Mouse (Mus musculus) kidney, embryonic 16.5 days (tissue): ENCODE results near the gene Igf2r. TPM values are rescaled to one million over a fixed set of nuclear protein-coding genes. Genes with fewer than 3 reads are reported as not detected.
"Not testable (repeated sequence)": the region's sequence is repeated elsewhere in the genome, so short reads cannot be mapped to it uniquely, and the experiment has no call there.

Experiments used
- ATAC-seq: fragments of 200-750 bp; cut with Nextera tagmentation; 2 replicates; pipeline ENCODE4 v1.8.0; 2017; ENCODE audit warnings: moderate TSS enrichment; ENCODE audit not compliant: low FRiP score, low TSS enrichment
- H3K27ac ChIP-seq: fragments of 300-500 bp; sonication (generic); 2 replicates; pipeline ENCODE4 v1.5.1; 2014; ENCODE audit warnings: low read length
- H3K27me3 ChIP-seq: fragments of 300-500 bp; sonication (generic); 2 replicates; pipeline ENCODE4 v1.6.1; 2014; ENCODE audit warnings: low read length, control low read depth, mixed read lengths; ENCODE audit not compliant: insufficient read depth
- H3K36me3 ChIP-seq: fragments of 300-500 bp; sonication (generic); 2 replicates; pipeline ENCODE4 v1.6.1; 2014; ENCODE audit warnings: low read length, control low read depth, mixed read lengths; ENCODE audit not compliant: insufficient read depth
- H3K4me1 ChIP-seq: fragments of 300-500 bp; sonication (generic); 2 replicates; pipeline ENCODE4 v1.6.1; 2014; ENCODE audit warnings: low read length, control low read depth, mixed read lengths; ENCODE audit not compliant: insufficient read depth
- H3K4me2 ChIP-seq: fragments of 300-500 bp; sonication (generic); replicated peaks from 2 replicates; pipeline ENCODE4 v1.6.1; 2014; ENCODE audit warnings: low read depth, low read length
- H3K4me3 ChIP-seq: fragments of 300-500 bp; sonication (generic); 2 replicates; pipeline ENCODE4 v1.5.1; 2014; ENCODE audit warnings: mild to moderate bottlenecking, low read length
- H3K9ac ChIP-seq: fragments of 300-500 bp; sonication (generic); replicated peaks from 2 replicates; pipeline ENCODE4 v1.6.1; 2014; ENCODE audit warnings: low read length
- H3K9me3 ChIP-seq: fragments of 300-500 bp; sonication (generic); 2 replicates; pipeline ENCODE4 v1.6.1; 2016; ENCODE audit warnings: low read length, control low read depth
- WGBS: fragments of 180-500 bp; shearing (Covaris S2); extraction: QIAGEN DNeasy Blood & Tissue Kit; methylation state at CpG from one replicate; pipeline ENCODE4 v1.1.7; 2014; 5-methylcytosine and 5-hydroxymethylcytosine counted together
- polyA plus RNA-seq: library from polyadenylated mRNA; unstranded; fragments of >200 nt; fragmentation: Nextera tagmentation; extraction: Ambion mirVana; gene quantifications from 2 replicates; pipeline ENCODE4 v1.2.1, GENCODE M21; 2015

The Igf2r gene
- polyA plus RNA-seq, 1 experiment from 2014 or later, result 32.1 TPM

DNA sequence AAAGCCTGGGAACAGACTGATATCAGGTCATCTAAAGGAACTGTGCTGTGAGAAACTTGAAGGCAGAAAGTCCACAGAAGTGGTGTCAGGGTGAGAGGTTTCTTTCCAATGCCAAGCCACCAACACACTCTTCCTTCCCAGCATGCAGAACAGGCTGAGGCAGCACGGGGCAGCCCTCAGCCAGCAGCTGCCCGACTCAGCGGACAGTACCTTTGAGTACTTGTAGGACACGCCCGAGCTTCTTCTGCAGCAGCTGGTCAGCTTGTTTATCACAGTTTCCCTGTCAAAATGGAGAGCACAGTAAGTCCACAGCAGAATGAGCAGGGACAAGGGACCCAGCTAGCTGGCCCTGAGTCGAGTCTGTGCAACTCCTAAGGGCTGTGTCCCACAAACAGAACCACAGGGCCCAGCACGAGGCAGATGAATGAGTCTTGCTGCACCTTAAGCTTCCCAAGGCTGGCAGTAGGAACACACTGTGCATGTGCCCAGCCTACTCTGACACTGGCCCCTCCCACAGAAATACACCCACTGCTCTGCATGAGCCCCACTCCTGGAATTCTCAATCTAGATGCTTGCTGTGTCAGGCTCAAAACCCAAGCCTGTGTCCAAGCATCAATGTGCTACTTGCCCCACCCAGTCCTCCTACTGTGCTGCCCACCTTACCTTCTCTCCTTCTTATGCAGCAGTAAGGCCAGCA lies 84.4 kb downstream of the Igf2r start:
- Histone ChIP-seq H3K9ac (no peak overlapping the region), H3K36me3 (peaks cover 71% of the 10 kb centered on the region), H3K4me1 (no peaks in the 10 kb centered on the region), H3K4me2 (no peak overlapping the region), H3K4me3 (no peak overlapping the region), H3K27me3 (no peaks in the 10 kb centered on the region), H3K27ac (no peak overlapping the region), H3K9me3 (no peaks in the 10 kb centered on the region)
- WGBS, result 89% methylated on average over 7 of the region's 7 CpGs
- no peak for ATAC-seq

DNA sequence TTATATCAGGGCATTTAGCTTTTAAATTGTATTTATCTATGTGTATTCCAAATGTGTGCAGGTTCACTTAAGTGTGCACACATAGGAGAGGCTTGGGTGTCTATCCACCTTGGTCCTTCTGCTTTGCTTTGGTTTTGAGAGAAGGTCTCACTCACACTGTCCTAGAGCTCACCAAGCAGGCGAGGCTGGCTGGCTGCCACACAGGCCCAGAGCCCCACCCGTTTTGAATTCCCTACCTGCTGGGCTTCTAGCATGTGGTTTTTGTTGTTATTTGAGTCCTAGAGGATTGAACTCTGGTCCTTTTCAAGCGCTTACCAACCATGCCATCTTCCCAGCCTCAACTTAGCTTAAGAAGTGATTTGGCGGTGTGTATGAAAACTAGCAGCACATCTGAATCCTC lies 85.1 kb downstream of the Igf2r start:
- Histone ChIP-seq H3K27ac (no peak overlapping the region), H3K4me2 (no peak overlapping the region), H3K9ac (no peak overlapping the region), H3K27me3 (no peaks in the 10 kb centered on the region), H3K36me3 (peaks cover 64% of the 10 kb centered on the region), H3K4me1 (no peaks in the 10 kb centered on the region), H3K9me3 (peaks cover 6% of the 10 kb centered on the region; the same call in 1 of the 2 replicates), H3K4me3 (no peak overlapping the region)
- no peak for ATAC-seq
- 69% methylated on average over 4 of the region's 4 CpGs for WGBS

DNA sequence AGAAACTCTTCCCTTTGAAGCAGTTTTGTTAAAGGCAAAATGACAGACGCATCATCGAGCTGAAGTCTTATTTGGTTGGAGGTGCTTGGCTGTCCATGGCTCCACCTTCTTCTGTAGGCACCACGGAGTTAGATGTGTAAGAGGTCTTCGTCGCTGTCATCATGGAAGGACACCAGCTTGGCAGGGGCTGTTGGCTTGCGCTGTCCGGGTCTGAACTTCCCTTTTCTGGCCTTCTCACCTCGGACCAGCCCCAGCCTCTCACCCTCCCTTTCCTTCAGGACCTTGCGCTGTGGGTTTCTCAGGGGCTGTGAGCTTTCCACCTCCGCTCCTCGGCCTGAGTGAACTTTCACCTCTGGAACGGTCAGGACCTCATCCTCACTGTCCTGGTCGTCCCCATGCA lies 85.9 kb downstream of the Igf2r start:
- Histone ChIP-seq H3K36me3 (peaks cover 57% of the 10 kb centered on the region), H3K4me1 (no peaks in the 10 kb centered on the region), H3K27ac (no peak overlapping the region), H3K4me3 (no peak overlapping the region), H3K4me2 (no peak overlapping the region), H3K9me3 (peaks cover 8% of the 10 kb centered on the region; the same call in 1 of the 2 replicates), H3K9ac (no peak overlapping the region), H3K27me3 (no peaks in the 10 kb centered on the region)
- WGBS, result 92% methylated on average over 13 of the region's 13 CpGs
- ATAC-seq, result no peak

DNA sequence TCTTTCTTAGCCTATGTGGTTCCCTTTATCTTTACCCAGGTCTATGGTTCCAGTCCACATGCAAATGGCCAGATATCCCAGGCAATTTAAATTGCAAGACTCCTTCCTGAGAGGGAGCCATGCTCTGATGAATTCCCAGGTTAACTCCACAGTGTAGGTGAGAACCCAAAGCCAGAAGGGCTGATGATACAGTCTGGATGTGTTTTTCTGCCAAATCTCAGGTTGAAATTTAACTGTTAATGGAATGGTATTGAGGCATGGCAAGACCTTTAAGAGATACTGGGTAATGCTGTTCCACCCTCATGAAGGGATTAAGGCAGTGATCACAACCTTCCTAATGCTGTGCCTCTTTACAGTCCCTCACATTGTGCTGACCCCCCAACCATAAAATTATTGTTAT lies 91.2 kb downstream of the Igf2r start:
- ATAC-seq, result no peak
- H3K27me3 ChIP-seq, result no peaks in the 10 kb centered on the region
- no peak overlapping the region for H3K4me3 ChIP-seq
- H3K4me1 ChIP-seq, result no peaks in the 10 kb centered on the region
- H3K27ac ChIP-seq, result no peak overlapping the region
- H3K4me2 ChIP-seq, result no peak overlapping the region
- H3K9me3 ChIP-seq, result peaks cover 8% of the 10 kb centered on the region; the same call in 1 of the 2 replicates
- peaks cover 14% of the 10 kb centered on the region for H3K36me3 ChIP-seq
- no peak overlapping the region for H3K9ac ChIP-seq

DNA sequence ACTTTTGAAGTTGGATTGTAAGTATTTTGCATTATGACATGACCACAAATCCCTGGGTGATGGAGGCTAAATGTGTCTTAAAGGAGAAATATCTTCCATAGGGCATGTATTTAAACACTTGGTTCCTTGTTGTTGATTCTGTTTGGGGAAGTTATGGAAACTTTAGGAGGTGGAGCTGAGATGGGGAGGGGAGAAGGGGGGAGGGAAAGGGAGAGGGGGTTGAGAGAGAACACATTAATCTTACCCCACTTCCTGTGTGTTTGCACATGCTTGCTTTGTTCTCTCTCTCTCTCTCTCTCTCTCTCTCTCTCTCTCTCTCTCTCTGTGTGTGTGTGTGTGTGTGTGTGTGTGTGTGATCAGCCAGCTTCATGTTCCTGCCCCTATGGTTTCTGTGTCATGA lies 92.3 kb downstream of the Igf2r start:
- Histone ChIP-seq H3K9me3 (peaks cover 8% of the 10 kb centered on the region; the same call in 1 of the 2 replicates), H3K4me3 (no peak overlapping the region), H3K9ac (no peak overlapping the region), H3K4me1 (no peaks in the 10 kb centered on the region), H3K4me2 (no peak overlapping the region), H3K27me3 (no peaks in the 10 kb centered on the region), H3K36me3 (peaks cover 8% of the 10 kb centered on the region), H3K27ac (no peak overlapping the region)
- ATAC-seq, result no peak

DNA sequence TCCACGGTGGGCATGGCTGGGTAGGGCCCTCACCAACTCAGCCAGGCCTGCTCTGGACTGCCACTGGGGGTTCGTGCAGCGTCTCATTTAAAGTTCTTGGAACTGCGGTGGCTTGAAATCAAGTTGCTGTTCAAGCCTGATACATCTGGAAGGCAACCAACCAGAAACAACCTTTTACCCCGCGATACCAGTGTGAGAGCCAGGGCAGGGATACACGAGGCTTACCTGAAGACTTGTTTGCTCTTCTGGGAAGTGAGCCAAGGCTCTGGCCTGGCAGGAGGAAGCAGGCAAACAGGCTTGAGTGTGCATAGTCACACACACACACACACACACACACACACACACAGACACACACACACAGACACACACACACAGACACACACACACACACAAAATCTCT lies 93.8 kb downstream of the Igf2r start, which contains the start of gene Slc22a1:
TSS of gene Slc22a1 (minus strand) at position 184 of the 400 bp plus-strand sequence.
- no peak within 1 kb of the TSS for H3K9ac ChIP-seq
- no peak within 1 kb of the TSS; the same call in 1 of the 2 replicates for H3K4me2 ChIP-seq
- H3K36me3 ChIP-seq, result peaks cover 4% of the 10 kb centered on the region; the same call in 1 of the 2 replicates
- H3K4me1 ChIP-seq, result no peaks in the 10 kb centered on the region
- peak within 1 kb of the TSS; percentile 35 for H3K27ac ChIP-seq
- H3K4me3 ChIP-seq, result no peak within 1 kb of the TSS
- WGBS, result 63% methylated on average over 7 of the region's 7 CpGs
- no peaks in the 10 kb centered on the region for H3K27me3 ChIP-seq
- peaks cover 8% of the 10 kb centered on the region; the same call in 1 of the 2 replicates for H3K9me3 ChIP-seq
- no peak for ATAC-seq

DNA sequence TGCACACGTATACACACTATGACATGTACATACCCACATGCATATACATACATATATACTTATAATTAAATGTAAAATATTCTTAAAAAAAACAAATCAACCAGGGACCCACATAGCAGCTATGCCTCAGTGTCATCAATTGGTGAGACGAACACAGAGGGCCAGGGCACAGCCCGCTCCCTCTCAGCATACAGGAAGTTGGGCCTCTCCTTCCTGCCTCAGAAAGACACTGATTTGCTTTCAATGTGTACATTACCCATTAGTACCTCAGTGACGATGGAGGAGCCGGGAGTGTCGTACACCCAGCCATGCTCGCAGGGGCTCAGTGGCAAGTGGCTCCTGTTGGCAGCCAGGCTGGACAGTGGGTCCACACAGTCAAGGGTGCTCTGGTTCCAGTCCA lies 94.5 kb downstream of the Igf2r start:
- WGBS, result 77% methylated on average over 7 of the region's 7 CpGs
- H3K27ac ChIP-seq, H3K9me3 ChIP-seq, H3K9ac ChIP-seq, H3K4me2 ChIP-seq, H3K4me3 ChIP-seq, ATAC-seq, H3K4me1 ChIP-seq, H3K36me3 ChIP-seq, H3K27me3 ChIP-seq: not testable (repeated sequence)

DNA sequence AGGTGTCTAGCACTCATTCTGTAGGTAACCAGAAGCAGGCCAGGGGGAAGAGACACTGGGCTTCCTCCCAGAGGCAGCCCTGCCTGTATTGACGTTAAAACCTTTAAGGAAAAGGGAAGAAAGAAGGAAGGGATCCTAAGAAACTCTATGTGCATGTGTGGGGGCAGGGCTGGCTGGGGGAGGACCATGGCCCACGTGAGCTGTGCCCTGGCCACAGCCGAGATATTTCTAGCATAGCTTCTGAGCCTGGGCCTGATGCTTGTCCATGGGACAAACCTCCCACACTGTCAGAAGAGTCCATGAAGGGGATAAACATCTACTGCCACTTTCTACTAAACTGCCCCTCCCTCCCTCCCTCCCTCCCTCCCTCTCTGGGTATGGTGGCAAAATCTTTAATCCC lies 95.6 kb downstream of the Igf2r start:
- no peak overlapping the region for H3K27ac ChIP-seq
- H3K4me2 ChIP-seq, result no peak overlapping the region
- no peak overlapping the region for H3K9ac ChIP-seq
- peaks cover 11% of the 10 kb centered on the region for H3K4me1 ChIP-seq
- H3K4me3 ChIP-seq, result no peak overlapping the region
- no peaks in the 10 kb centered on the region for H3K36me3 ChIP-seq
- no peak for ATAC-seq
- H3K9me3 ChIP-seq, result no peaks in the 10 kb centered on the region
- WGBS, result 45% methylated on average over 3 of the region's 3 CpGs
- no peaks in the 10 kb centered on the region for H3K27me3 ChIP-seq

DNA sequence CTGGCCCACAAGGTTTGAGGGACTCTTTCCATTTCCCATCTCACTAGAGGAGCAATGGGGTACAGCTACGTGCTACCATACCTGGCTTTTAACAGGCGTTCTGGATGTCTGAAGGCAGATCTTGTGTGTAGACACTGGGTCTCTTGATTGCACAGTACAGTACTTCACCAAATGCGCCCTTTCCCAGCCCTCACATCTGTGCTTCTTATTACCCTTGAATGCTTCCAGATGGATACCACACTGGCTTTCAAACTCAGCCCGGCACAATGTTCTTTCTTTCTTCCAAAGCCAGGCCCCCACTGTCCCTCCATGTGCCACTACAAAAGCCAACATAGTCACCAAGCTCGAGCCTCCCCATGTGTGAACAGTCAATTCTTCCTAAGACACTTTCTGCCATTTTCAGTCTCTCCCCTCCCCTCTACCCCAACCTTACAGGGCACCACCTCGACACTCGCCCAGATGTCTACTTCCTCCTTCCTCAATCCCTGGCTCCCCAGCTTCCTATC lies 97.1 kb downstream of the Igf2r start:
- H3K4me3 ChIP-seq, result no peak overlapping the region
- 74% methylated on average over 7 of the region's 7 CpGs for WGBS
- H3K27me3 ChIP-seq, result no peaks in the 10 kb centered on the region
- no peak overlapping the region for H3K4me2 ChIP-seq
- H3K4me1 ChIP-seq, result peaks cover 17% of the 10 kb centered on the region
- no peak overlapping the region for H3K9ac ChIP-seq
- H3K36me3 ChIP-seq, result no peaks in the 10 kb centered on the region
- H3K27ac ChIP-seq, result no peak overlapping the region
- no peaks in the 10 kb centered on the region for H3K9me3 ChIP-seq
- ATAC-seq, result no peak

DNA sequence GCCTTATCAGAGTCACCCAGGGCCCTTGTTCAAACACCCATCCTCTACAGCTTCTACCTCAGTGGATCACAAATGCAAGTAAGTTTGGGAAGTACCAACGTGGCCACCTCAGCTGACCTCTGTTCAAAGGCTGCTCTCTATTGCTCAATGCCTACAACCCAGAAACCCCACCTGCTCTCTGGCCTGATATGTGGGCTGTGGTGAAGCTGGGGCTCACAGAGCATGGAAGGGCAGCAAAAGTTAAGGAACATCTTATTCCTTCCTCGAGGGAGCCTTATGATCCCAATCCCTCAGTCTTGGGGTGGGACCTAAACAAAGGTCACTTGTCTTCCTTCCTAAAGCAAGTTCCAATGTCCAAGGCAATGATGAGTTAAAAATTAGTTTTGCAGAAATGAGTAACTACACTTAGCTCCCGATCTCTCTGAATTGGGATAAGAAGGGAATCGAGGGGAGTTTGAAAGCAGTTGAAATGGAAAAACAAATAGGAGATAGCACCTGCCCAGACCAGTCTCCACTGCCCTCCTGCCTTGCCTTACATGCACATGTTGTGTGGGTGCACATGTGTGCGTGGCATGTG lies 98.3 kb downstream of the Igf2r start:
- H3K9ac ChIP-seq, result no peak overlapping the region
- no peaks in the 10 kb centered on the region for H3K36me3 ChIP-seq
- H3K27ac ChIP-seq, result peak overlapping the region; percentile 76
- H3K4me2 ChIP-seq, result no peak overlapping the region
- no peak overlapping the region for H3K4me3 ChIP-seq
- ATAC-seq, result no peak
- H3K9me3 ChIP-seq, result no peaks in the 10 kb centered on the region
- WGBS, result 78% methylated on average over 5 of the region's 5 CpGs
- no peaks in the 10 kb centered on the region for H3K27me3 ChIP-seq
- H3K4me1 ChIP-seq, result peaks cover 17% of the 10 kb centered on the region
